Mouse (Mus musculus) hindbrain, embryonic 10.5 days (tissue): Measurements from ENCODE around the gene Dpp7. TPM values are rescaled to one million over a fixed set of nuclear protein-coding genes. Genes with fewer than 3 reads are reported as not detected.

ENCODE experiments used
- DNase-seq: peaks from one replicate; pipeline ENCODE4 v3.0.0-alpha.2; 2017; ENCODE audit warnings: low spot score
- H3K27ac ChIP-seq: fragments of 300-500 bp; sonication (generic); 2 replicates; pipeline ENCODE4 v1.5.1; 2016; ENCODE audit warnings: mild to moderate bottlenecking, moderate library complexity
- H3K27me3 ChIP-seq: fragments of 300-500 bp; sonication (generic); 2 replicates; pipeline ENCODE4 v1.6.1; 2016; ENCODE audit warnings: mild to moderate bottlenecking; ENCODE audit not compliant: poor library complexity, insufficient read depth, severe bottlenecking
- H3K36me3 ChIP-seq: fragments of 300-500 bp; sonication (generic); 2 replicates; pipeline ENCODE4 v1.6.1; 2016; ENCODE audit warnings: mild to moderate bottlenecking, moderate library complexity
- H3K4me1 ChIP-seq: fragments of 300-500 bp; sonication (generic); replicated peaks from 2 replicates; pipeline ENCODE4 v1.6.1; 2016; ENCODE audit warnings: mild to moderate bottlenecking
- H3K4me3 ChIP-seq: fragments of 300-500 bp; sonication (generic); 2 replicates; pipeline ENCODE4 v1.5.1; 2016; ENCODE audit warnings: mild to moderate bottlenecking, moderate library complexity
- H3K9me3 ChIP-seq: fragments of 300-500 bp; sonication (generic); 2 replicates; pipeline ENCODE4 v1.6.1; 2016; ENCODE audit warnings: mild to moderate bottlenecking, moderate library complexity
- WGBS: fragments of 180-500 bp; shearing (Covaris S2); methylation state at CpG from one replicate; pipeline ENCODE4 v1.1.7; 2016; 5-methylcytosine and 5-hydroxymethylcytosine counted together
- polyA plus RNA-seq: library from polyadenylated mRNA; unstranded; fragments of >200 nt; fragmentation: Nextera tagmentation; extraction: Ambion mirVana; gene quantifications from 2 replicates; pipeline ENCODE4 v1.2.1, GENCODE M21; 2016

Dpp7 gene
- polyA plus RNA-seq, 1 experiment from 2014 or later = 21.1 TPM

- H3K36me3 ChIP-seq = no peaks in the 10 kb centered on the region
- H3K4me1 ChIP-seq = peaks cover 28% of the 10 kb centered on the region
- H3K27me3 ChIP-seq = peaks cover 58% of the 10 kb centered on the region
- 34% methylated on average over 3 of the region's 3 CpGs for WGBS
- no peaks in the 10 kb centered on the region for H3K9me3 ChIP-seq
- no peak for DNase-seq
- H3K4me3 ChIP-seq = no peak overlapping the region
- no peak overlapping the region for H3K27ac ChIP-seq
Measured at GRCm38 (mm10) chr2:25394281-25395221, 38.4 kb upstream of the Dpp7 start.

- H3K27me3 ChIP-seq = peaks cover 25% of the 10 kb centered on the region
- peaks cover 20% of the 10 kb centered on the region for H3K4me1 ChIP-seq
- H3K27ac ChIP-seq = no peak overlapping the region
- H3K4me3 ChIP-seq = no peak overlapping the region
- DNase-seq = no peak
- no peaks in the 10 kb centered on the region for H3K9me3 ChIP-seq
- no peaks in the 10 kb centered on the region for H3K36me3 ChIP-seq
- whole genome bisulfite sequencing = 72% methylated on average over 5 of the region's 5 CpGs
Measured at GRCm38 (mm10) chr2:25391266-25391665, 35.1 kb upstream of the Dpp7 start.

- H3K9me3 ChIP-seq = no peaks in the 10 kb centered on the region
- no peak overlapping the region for H3K27ac ChIP-seq
- DNase-seq = no peak
- H3K4me1 ChIP-seq = no peaks in the 10 kb centered on the region
- WGBS = 81% methylated on average over 5 of the region's 5 CpGs
- no peaks in the 10 kb centered on the region for H3K27me3 ChIP-seq
- H3K4me3 ChIP-seq = no peak overlapping the region
- no peaks in the 10 kb centered on the region for H3K36me3 ChIP-seq
Measured at GRCm38 (mm10) chr2:25384492-25384891, 28.3 kb upstream of the Dpp7 start.

GRCm38 (mm10) chr2:25376589-25376988 is 20.4 kb upstream of the Dpp7 start:
- Histone ChIP-seq H3K36me3 (peaks cover 49% of the 10 kb centered on the region), H3K27me3 (no peaks in the 10 kb centered on the region), H3K4me3 (no peak overlapping the region), H3K27ac (no peak overlapping the region), H3K9me3 (no peaks in the 10 kb centered on the region), H3K4me1 (peaks cover 32% of the 10 kb centered on the region)
- 54% methylated on average over 4 of the region's 4 CpGs for WGBS
- DNase-seq = peak; percentile 37

GRCm38 (mm10) chr2:25373431-25373830 is 17.3 kb upstream of the Dpp7 start:
- H3K4me3 ChIP-seq = peak overlapping the region; percentile 91
- DNase-seq = no peak
- H3K27ac ChIP-seq = peak overlapping the region; percentile 94; the same call in 1 of the 2 replicates
- H3K27me3 ChIP-seq = peaks cover 6% of the 10 kb centered on the region
- no peaks in the 10 kb centered on the region for H3K9me3 ChIP-seq
- peaks cover 37% of the 10 kb centered on the region for H3K4me1 ChIP-seq
- peaks cover 43% of the 10 kb centered on the region for H3K36me3 ChIP-seq
- 44% methylated on average over 2 of the region's 2 CpGs for whole genome bisulfite sequencing

- Histone ChIP-seq H3K36me3 (peaks cover 37% of the 10 kb centered on the region), H3K27me3 (peaks cover 6% of the 10 kb centered on the region), H3K9me3 (no peaks in the 10 kb centered on the region), H3K4me3 (peak overlapping the region; percentile 91), H3K4me1 (peaks cover 37% of the 10 kb centered on the region), H3K27ac (peak overlapping the region; percentile 94)
- 2% methylated on average over 42 of the region's 42 CpGs for WGBS
- no peak for DNase-seq
Measured at GRCm38 (mm10) chr2:25372644-25373391, 16.7 kb upstream of the Dpp7 start.

- Histone ChIP-seq H3K4me1 (peaks cover 37% of the 10 kb centered on the region), H3K27ac (peak within 1 kb of the TSS; percentile 94), H3K27me3 (peaks cover 6% of the 10 kb centered on the region), H3K4me3 (peak within 1 kb of the TSS; percentile 91), H3K9me3 (no peaks in the 10 kb centered on the region), H3K36me3 (peaks cover 29% of the 10 kb centered on the region)
- DNase-seq = peak; percentile 92
- under 1% methylated on average over 65 of the region's 65 CpGs for WGBS
Measured at GRCm38 (mm10) chr2:25371764-25372643, 15.8 kb upstream of the Dpp7 start, which contains the start of gene Sapcd2. TSS of gene Sapcd2 (plus strand) at chr2:25372321.

- peaks cover 42% of the 10 kb centered on the region for H3K4me1 ChIP-seq
- no peaks in the 10 kb centered on the region for H3K9me3 ChIP-seq
- H3K4me3 ChIP-seq = no peak overlapping the region
- H3K27ac ChIP-seq = no peak overlapping the region
- no peak for DNase-seq
- 89% methylated on average over 3 of the region's 3 CpGs for WGBS
- H3K36me3 ChIP-seq = peaks cover 9% of the 10 kb centered on the region
- H3K27me3 ChIP-seq = peaks cover 25% of the 10 kb centered on the region
Measured at GRCm38 (mm10) chr2:25369996-25370395, 13.8 kb upstream of the Dpp7 start.

- WGBS = under 1% methylated on average over 54 of the region's 54 CpGs
- peaks cover 12% of the 10 kb centered on the region for H3K4me1 ChIP-seq
- no peaks in the 10 kb centered on the region for H3K36me3 ChIP-seq
- peak; percentile 67 for DNase-seq
- H3K9me3 ChIP-seq = no peaks in the 10 kb centered on the region
- peak within 1 kb of the TSS; percentile 66 for H3K4me3 ChIP-seq
- H3K27ac ChIP-seq = peak within 1 kb of the TSS; percentile 74
- H3K27me3 ChIP-seq = peaks cover 53% of the 10 kb centered on the region
Measured at GRCm38 (mm10) chr2:25365091-25365761, 9.1 kb upstream of the Dpp7 start, which contains the start of gene Uap1l1. TSS of gene Uap1l1 (minus strand) at chr2:25365682.

- peaks cover 53% of the 10 kb centered on the region for H3K27me3 ChIP-seq
- no peak overlapping the region for H3K27ac ChIP-seq
Measured at GRCm38 (mm10) chr2:25364761-25365090, 8.6 kb upstream of the Dpp7 start.

GRCm38 (mm10) chr2:25364313-25364712 is 8.2 kb upstream of the Dpp7 start:
- Histone ChIP-seq H3K27ac (no peak overlapping the region), H3K9me3 (no peaks in the 10 kb centered on the region), H3K36me3 (no peaks in the 10 kb centered on the region), H3K4me1 (peaks cover 12% of the 10 kb centered on the region), H3K4me3 (peak overlapping the region; percentile 66), H3K27me3 (peaks cover 51% of the 10 kb centered on the region)
- DNase-seq = no peak
- 80% methylated on average over 4 of the region's 4 CpGs for WGBS

More at GRCm38 (mm10) chr2:25364761-25365090, 8.6 kb upstream of the Dpp7 start:
- 25% methylated on average over 9 of the region's 9 CpGs for whole genome bisulfite sequencing
- H3K4me3 ChIP-seq = peak overlapping the region; percentile 66
- DNase-seq = no peak
- peaks cover 12% of the 10 kb centered on the region for H3K4me1 ChIP-seq
- H3K9me3 ChIP-seq = no peaks in the 10 kb centered on the region
- H3K36me3 ChIP-seq = no peaks in the 10 kb centered on the region
